Mouse (Mus musculus) liver, adult 2 months (tissue): Measurements from ENCODE around the gene Tomm7.

Experiments used
- CTCF ChIP-seq: fragments of 200-500 bp; IDR thresholded peaks from 2 replicates; pipeline ENCODE4 v1.5.1; 2011; ENCODE audit warnings: low read depth, low read length, control low read depth
- POLR2A ChIP-seq: fragments of 200-500 bp; IDR thresholded peaks from 2 replicates; pipeline ENCODE4 v1.6.1; 2011; ENCODE audit warnings: low read length, control low read depth; ENCODE audit not compliant: insufficient read depth; ENCODE audit errors: extremely low read depth

GRCm38 (mm10) chr5:23865941-23866340 is 22.0 kb upstream of the Tomm7 start:
- TF ChIP-seq POLR2A (no peak), CTCF (no peak)
